Mouse (Mus musculus) kidney, adult 9 months (tissue): ENCODE data around the gene Nfib.

Source experiments
- DNase-seq: peaks from one replicate; pipeline ENCODE4 v3.0.0; 2022

Gene Nfib

DNA sequence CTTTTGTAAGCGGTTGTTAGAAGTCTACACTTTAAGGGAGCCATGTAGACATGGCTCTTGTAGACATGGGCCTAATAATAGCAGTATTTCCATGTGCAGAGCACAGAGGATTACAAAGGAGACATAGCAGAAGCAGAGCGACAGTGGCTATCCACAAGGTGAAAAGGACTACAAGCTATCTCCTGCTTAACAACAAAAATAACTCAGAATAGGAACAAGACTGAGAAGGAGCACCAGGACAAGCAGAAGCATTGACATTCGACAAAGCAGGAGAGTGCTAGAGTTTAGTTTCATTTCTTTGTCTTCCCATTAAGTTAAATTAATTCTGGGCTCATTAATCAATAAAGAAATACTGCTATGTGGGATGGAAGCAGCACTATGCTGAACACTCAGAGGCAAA lies 372.1 kb downstream of the Nfib start:
- DNase-seq: no peak

DNA sequence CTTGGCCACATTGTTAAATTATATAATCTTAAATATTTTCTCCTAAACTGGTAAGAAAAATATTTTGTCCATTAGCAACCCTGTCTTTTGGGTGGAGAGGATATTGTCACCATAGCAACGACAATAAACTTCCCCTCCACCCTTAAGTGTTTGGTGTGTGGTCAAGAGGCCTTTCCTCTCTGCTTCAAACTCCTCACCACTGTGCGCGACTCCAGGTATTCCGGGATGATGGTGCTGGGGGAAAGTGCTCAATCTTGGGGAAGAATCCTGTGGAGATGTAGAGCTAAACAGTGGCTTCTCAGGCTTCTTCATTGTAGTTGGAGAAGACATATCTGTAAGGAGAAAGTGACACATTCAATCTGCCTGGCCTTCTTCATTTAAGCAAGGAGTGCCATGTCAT lies 375.5 kb downstream of the Nfib start:
- no peak for DNase-seq

DNA sequence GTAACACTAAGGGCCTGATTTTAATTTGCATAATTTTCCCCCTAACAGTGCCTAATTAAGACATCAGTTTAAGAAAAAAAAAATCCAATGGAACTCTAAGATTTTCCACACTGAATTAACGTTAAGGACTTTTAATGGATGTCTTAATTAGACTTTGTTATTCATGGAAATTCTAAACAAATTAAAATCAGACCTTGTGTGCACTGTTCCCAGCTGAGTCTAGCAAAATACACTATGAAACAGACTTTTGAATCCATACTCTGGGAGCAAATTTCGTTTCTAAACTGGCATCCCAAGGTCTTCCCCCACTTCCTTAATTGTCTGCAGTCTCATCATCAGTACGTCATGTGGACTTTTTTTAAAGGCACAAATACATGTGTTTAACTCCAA lies 379.4 kb downstream of the Nfib start:
- no peak for DNase-seq

DNA sequence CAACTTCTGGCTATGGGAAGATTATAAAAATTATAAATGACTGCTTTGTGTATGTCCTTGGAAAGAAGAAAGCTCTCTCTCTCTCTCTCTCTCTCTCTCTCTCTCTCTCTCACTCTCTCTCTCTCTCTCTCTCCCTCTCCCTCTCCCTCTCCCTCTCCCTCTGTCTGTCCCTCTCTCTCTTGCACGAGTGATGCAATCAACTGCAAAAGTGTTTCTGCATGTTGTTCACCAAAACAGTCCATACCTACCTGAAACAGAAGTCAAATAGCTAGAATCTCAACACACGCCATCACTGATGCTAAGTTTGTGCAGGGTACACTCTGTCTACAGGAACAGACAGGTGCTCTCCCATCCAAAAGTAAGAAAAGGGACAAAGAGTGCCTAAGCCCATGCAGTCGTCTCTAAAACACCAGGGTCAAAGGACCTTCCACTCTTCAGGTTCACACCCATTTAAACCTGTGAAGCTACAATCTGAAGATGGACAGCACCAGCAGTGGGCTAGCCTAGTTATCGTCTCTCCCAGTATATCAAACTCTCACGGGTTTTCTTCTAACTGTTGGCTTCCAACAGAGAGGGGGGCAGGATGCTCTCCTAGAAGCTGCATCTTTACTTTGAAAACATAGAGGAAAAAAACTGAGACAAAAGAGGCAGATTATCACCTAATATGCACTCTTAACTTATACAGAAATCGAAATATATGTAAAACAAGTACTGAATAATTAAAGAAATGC lies 380.0 kb downstream of the Nfib start:
- no peak for DNase-seq

DNA sequence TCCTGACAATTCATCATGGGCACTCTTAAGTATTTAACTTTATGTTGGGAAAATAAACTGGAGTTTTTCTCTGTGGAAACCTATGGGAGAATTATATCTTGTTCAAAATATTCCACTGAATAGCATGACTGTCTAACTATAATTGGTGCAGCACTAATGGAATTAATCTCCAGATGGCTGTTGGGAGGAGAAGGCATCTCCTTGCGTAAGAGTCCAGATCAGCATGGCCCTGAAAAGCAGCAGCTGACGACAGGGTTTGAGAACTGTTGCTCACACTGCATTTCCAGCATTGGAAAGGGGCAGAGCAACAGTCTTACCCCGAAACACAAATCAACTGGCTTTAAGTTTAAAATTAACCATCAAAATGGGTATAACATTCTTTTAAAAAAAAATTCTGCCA lies 380.6 kb downstream of the Nfib start:
- no peak for DNase-seq

DNA sequence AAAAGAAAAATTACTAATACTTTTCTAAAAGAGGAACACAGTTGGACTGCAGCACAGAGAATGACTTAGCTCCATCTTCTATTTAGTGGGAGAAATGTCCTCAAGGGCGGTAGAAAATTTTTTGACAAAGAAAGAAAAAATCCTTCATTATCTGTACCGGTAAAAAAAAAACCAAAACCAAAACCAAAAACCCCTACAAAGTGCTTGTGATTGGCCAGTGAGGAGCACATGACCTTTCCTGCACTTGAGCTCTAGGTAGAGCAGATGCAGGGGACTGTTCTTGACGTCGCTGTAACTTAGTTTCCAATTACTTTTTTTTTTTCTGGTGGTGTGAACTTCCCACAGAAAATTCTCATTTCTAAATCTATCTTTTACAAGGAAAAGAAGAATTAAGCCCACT lies 384.5 kb downstream of the Nfib start:
- DNase-seq: no peak

DNA sequence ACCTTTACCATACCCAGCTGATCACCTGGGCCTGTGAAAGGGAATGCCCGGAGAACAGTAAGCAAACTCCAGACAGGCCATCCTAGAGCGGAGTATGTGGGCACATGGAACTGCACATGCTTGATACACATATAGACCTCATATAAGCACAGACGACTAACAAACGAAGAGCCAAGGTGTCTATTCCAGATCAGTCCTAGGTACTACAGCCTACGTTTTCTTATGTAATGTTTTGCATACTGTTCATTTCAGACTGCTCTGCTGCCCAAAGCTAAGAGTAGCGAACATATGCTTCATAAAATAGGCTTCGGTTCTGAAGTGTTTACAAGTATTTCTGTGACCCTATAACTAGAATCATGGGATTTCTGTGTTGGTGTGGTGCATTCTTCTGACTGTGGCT lies 386.2 kb downstream of the Nfib start:
- no peak for DNase-seq

DNA sequence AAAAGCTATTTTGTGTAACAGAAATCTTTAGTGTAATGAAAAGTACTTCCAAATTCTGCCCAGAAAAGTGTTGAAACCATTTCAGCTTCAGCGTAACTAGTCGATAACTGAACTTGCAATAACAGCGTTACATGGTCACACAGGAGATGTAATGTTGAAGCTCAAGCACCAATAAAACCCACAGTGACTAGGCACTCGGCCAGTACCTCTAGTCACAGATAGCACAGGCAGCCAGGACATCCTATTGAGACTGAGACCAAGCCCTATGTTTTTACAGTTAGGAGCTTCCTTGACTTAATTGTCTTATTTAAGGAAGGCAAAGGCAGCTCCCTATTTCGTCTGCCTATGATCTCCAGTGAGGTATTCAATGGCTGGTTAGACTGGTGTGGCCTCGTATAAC lies 389.4 kb downstream of the Nfib start:
- no peak for DNase-seq

DNA sequence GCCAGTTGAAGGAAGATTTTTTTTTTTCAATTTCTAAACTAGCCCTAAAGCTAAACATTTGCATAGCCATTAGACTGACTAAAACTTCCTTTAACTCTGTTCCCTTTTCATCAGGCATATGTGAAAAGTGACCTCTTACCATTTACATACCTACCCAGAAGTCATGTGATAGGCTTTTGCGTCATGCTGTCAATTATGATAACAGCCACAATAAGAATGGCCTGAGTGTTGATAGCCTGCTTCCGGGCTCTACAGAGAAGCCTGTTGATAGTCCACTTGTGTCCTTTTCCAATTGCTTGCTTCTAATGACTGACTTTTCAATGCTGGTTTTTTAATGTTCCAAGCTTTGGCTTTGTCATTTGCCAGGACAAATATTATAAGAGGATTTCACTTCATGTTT lies 389.8 kb downstream of the Nfib start:
- DNase-seq: no peak

DNA sequence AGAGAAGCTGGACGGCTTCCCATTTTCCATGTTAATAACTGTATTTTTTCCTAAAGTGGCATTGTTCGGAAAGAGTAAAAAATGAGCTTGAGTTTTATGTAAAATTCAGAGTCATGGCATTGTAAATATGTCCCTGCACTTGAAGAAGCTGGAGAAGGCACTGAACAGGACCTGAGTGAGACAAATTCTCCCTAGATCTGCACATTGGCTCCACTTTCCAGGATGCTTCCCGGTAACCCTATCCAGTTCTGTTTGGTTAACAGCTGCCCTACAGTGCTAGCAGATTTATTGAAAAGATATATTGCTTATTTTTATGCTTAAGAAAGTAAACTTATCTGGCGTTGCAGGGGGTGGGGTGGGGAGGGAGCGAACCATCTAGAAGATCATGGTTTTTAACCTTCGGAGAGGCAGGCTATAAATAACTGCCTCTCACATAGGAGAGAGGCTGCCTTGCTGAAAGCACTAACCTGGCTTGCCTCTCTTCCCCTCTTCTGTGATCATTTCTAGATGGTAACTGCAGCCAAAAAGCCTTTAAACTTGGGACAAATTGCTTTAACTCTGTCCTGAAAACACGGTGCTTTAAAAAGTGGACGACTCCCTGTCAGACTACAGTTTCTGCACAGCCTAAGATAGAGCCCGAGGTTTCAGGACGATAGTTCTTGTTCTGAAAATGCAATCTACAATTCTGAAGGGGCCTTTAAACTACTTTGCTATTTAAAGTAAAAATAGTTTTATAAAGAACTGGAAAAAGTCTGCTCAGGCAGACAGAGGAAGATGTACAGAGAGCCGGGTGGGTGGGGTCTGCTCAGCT lies 394.4 kb downstream of the Nfib start:
- no peak for DNase-seq

DNA sequence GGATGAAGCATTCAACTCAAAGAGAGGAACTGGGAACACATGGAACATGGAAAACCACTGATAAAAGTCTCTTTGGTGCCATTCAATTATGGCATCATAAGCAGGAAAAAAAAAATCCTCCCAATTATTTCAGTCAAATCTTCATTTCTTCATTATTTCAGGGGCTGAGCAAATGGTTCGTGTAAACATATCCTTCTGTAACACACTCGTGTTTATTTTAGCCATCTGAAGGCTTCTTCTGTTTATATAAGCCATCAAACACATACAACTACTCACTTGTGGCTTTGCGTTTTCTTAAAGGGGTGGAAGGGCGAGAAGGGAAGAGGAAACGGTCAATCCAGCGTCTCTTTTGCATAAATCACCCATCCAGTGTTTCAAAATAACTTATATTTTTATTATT lies 399.5 kb downstream of the Nfib start:
- DNase-seq: no peak

DNA sequence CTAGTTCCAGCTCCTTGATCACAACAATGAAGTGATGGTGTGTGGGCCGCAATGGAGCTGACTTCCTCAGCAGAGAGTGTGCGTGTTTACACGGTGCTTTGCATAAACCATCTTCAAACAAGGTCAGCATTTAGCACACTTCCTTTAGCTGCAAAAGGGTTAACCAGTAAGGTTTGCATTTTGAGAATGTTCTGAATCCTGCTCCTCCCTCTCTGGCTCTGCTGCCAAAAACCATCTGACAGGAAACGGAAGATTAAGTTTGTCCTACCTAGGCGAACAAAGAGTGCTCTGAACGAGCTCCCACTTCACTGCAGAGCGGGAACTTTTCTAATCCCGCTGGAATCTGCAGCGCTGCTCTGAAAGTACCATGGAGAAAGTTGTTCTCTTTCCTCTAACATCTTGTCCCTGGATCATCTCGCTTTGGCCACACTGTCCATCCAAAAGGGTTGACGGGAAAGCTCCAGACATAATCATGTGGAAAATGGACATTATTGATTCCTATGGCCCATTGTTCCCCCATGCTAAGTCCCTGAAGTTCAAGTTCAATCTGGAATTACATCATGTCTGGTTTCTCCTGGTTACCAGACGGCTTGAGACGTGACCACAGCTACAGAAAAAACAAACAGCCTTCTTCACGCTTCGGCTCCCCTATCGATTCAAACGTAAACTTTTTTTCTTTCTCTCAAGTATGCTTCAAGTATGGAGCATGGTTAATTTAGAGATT lies 401.2 kb downstream of the Nfib start:
- DNase-seq: peak; percentile 68

DNA sequence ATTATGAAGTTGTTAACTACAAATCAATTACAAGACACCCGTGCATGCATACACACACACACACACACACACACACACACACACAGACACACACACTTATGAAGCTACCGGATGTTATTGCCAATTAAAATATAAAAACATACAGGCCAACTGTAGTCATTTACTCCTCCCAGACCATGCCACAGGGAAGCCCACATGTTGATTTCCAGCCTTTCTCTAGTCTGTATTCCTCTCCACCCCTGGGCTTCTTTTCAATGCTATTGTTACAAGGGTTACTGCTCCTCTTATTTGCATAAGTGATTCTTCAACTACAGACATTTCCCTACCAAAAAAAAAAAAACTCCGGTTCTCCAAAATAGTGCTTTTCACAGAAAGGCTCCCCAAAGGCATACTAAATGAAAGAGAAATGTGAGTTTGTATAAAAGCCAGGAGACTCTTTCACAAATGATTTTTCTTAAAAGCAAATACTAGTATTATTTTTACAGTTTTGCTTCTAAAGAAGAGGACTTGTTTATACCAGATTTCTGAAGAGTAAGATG lies 402.1 kb downstream of the Nfib start:
- DNase-seq: no peak

DNA sequence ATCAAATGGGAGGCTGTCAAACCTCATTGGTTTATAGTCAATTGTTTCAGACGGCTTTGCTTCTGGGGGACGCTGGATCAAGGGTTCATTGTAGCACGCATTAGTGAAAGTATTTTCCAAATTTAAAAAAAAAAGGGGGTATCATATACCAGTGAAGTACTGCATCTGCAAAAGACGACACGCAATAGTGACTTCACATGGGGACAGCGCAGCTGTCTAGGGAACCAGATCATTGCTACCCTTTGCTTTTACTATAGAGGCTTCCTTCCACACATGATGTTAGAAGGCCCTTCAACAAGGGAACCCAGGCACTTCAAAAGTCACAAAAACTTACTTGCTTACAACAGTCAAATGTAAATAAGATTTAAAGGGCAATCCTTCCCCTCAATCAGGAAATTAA lies 402.6 kb downstream of the Nfib start:
- DNase-seq: no peak

DNA sequence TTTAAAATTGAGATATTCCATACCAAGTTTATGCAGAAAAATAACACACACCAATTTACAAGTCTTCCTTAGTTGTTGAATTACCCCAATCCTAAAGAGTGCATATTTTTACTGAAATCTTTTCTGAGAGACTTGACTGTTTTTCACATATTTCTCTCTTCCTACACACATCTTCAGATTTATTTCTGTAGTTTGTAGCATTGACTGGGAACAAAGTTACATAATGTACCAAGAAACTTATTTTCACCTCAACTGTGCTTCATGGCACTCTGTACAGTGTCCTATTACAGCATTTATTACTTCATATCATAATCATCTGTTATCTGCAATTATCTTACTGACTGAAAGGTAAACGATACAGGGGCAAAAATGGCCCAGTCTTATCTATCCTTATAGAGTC lies 406.9 kb downstream of the Nfib start:
- DNase-seq: no peak

DNA sequence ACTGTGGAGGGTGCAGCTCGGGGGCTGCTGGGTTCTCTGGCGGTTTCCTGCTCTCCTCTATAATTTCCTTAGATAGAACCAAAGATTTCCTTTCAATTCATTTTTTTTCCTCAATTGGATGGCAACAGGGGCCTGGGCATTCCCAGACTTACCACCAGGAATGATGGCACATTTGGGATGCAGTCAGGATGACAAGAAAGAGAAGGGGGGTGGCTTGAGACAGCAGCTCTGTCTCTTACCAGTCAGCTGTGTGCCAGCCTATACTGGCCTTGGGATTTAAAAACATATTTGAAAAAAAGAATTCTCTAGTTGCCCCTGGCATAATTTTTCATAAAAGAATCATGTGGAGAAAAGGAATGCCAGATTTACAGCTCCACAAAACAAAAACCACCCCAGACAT lies 408.0 kb downstream of the Nfib start:
- no peak for DNase-seq

DNA sequence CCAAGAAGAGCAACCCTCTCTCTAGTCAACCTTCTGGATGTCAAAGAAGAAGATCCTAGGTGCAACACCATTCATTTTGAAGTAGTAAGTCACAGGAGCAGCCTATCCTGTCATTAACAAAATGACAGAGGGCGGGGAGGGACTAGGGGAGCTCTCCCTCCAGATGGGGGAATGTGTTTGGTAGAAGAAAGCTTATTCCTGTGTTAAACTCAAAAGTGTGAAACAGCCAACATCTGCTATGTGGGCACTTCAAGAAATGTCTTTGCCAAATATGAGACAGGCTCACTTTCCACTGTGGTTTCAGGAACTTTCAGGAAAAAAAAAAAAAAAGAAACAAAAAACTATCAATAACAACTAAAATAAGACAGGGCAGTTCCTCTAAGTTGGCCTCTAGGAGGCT lies 411.5 kb downstream of the Nfib start:
- no peak for DNase-seq

DNA sequence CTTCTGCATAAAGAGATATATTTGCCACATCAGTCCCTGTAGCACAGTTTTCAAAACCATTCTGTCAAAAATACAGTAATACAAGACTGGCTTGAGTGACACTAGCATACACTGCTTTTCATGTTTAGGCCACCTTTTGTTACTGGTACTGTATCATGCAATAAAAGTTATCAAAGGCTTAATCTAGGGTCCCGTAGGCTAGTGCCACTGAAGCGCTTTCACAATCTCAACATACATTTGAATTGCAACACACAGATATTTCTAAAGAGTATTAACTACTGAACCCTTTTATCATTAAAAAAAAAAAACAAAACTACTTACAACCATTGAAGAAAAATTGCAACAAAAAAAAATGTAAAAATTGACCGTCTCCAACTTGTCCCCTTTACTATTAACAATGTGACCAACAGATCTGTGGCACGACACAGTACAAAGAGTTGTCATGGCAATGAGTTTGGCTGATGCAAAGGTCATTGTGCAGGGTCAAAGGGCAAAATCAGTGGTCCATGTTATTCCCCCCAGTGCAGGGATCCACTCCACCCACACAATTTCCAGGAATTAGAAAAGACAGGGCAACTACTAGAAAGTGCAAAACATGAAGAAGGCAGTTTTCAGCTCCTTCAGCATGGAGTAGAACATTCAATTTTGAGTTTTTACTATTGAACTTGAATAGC lies 414.2 kb downstream of the Nfib start:
- peak; percentile 84 for DNase-seq

DNA sequence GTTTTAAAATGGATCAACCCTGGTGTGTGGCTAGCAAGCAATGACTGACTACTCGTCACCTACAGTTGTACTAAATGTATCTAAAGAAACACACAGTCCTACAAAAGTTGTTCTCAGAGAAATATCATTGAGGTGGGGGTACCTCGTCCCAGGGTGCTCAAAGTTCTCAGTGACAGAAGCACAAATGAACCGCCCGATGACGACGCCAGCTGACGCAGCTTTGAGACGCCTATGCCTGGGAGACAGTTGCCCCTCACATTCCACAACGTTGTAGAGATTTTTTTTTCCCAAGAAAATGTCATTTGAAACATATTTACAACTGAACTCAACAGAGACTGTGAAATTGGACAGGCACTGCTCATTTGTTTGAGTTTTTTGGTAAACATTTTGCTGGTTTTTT lies 414.9 kb downstream of the Nfib start:
- DNase-seq: no peak

DNA sequence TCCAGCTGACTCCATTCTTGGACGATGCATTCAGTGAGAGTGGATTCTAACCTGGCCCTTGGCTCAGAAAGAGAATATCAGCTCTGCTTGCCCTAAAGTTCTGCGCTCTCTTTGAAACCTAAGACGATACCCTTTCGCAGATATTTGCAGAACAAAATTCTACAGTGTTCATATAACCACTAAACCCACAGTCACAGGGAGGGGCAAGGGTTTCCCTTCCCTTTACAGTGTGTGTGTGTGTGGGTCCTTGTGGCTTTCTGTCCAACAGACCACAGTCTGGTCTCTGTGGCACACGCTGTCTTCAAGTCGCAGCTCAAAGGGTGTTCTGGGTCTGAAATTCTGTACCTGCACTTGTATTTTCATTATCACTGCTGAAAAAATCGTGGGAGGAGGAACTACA lies 416.0 kb downstream of the Nfib start:
- DNase-seq: no peak

DNA sequence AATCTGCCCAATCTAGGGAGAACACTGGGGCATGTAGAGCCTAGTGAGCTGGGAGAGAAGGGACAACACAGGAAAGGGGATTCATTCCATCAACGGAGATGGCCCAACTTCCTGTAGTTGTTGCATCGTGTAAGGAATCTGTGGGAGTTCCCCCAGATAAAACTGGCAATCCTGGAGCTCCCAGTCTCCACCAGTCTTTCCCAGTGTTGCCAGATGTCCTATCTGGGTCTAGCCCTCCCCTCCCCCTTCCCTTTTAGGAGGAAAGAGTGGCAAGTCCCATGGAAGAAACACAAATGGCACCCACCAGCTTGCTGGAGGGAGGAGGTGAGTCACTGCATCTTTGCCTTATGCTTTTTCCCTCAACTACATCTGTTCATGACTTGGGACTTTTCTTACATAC lies 417.4 kb downstream of the Nfib start:
- DNase-seq: no peak

DNA sequence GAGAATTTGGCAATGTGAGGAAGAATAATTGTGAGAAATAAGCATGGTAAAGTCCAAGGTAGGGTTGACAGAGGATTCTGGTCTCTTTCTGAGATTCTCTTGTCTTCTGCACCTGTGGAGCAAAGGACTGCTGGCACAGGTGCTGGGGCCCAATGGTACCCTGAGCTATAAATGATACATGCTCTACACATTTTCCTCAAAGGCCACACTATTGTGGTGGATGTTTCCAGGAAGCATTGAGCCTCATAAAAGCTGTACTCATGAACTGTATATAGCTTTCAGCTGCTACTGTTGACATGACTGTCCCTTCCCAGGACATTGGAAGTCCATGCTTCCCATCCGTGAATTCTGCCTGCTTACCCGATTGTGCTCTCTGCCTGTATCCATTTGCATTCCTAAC lies 418.1 kb downstream of the Nfib start:
- no peak for DNase-seq

DNA sequence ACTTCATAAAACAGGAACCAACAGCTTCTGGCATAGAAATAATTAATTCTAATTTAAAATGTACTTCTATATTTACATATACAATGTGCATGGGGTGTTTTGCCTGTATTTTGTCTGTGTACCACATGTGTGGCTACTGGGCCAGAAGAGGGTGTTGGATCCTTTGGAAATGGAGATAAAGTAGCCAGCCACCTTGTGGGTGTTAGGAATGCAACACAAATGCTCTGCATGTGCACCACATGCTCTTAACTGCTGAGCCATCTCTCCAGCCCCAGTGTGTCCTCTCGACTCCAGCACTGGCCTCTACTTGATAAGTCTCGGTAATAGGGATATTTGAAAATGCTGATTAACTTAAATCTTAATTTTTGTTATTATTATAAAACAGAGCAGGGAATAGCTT lies 418.6 kb downstream of the Nfib start:
- DNase-seq: no peak
